Mouse (Mus musculus): ENCODE results near the gene Wt1. TPM values are rescaled to one million over a fixed set of nuclear protein-coding genes. Genes with fewer than 3 reads are reported as not detected.

Wt1 gene
- polyA plus RNA-seq, 1 experiment from 2014 or later = 5.6 TPM

GRCm38 (mm10) chr2:105153046-105153445, 26.7 kb downstream of the Wt1 start:
- no peaks in the 10 kb centered on the region for H3K27me3 ChIP-seq (ENCODE audit: low read depth, poor library complexity, severe bottlenecking)
- 85% methylated on average over 1 of the region's 1 CpGs for WGBS

GRCm38 (mm10) chr2:105160949-105161348, 34.6 kb downstream of the Wt1 start:
- no peak for DNase-seq (ENCODE audit: low spot score)
- no peak overlapping the region for H3K27ac ChIP-seq
- H3K36me3 ChIP-seq = no peaks in the 10 kb centered on the region
- H3K4me3 ChIP-seq = no peak overlapping the region
- no peaks in the 10 kb centered on the region for H3K4me1 ChIP-seq
- 84% methylated on average over 2 of the region's 2 CpGs for WGBS
- H3K27me3 ChIP-seq (ENCODE audit: low read depth, poor library complexity, severe bottlenecking) = no peaks in the 10 kb centered on the region
- no peaks in the 10 kb centered on the region for H3K9me3 ChIP-seq (replicated peaks)

More at GRCm38 (mm10) chr2:105153046-105153445, 26.7 kb downstream of the Wt1 start:
- H3K36me3 ChIP-seq = no peaks in the 10 kb centered on the region
- H3K4me1 ChIP-seq = no peaks in the 10 kb centered on the region
- DNase-seq (ENCODE audit: low spot score) = no peak
- no peaks in the 10 kb centered on the region for H3K9me3 ChIP-seq (replicated peaks)
- no peak overlapping the region for H3K4me3 ChIP-seq
- H3K27ac ChIP-seq = no peak overlapping the region

- no peak for DNase-seq (ENCODE audit: low spot score)
Observed at GRCm38 (mm10) chr2:105162763-105163162, 36.4 kb downstream of the Wt1 start.

GRCm38 (mm10) chr2:105168137-105168536, 41.8 kb downstream of the Wt1 start:
- 84% methylated on average over 3 of the region's 3 CpGs for WGBS
- DNase-seq (ENCODE audit: low spot score) = no peak
- H3K36me3 ChIP-seq = no peaks in the 10 kb centered on the region
- H3K4me1 ChIP-seq = no peaks in the 10 kb centered on the region
- no peaks in the 10 kb centered on the region for H3K9me3 ChIP-seq (replicated peaks)
- H3K27ac ChIP-seq = no peak overlapping the region
- H3K4me3 ChIP-seq = no peak overlapping the region
- no peaks in the 10 kb centered on the region for H3K27me3 ChIP-seq (ENCODE audit: low read depth, poor library complexity, severe bottlenecking)

More at GRCm38 (mm10) chr2:105162763-105163162, 36.4 kb downstream of the Wt1 start:
- Histone ChIP-seq H3K4me3 (no peak overlapping the region), H3K27me3 (ENCODE audit: low read depth, poor library complexity, severe bottlenecking) (no peaks in the 10 kb centered on the region), H3K27ac (no peak overlapping the region), H3K9me3 (replicated peaks) (no peaks in the 10 kb centered on the region), H3K4me1 (no peaks in the 10 kb centered on the region), H3K36me3 (no peaks in the 10 kb centered on the region)
- WGBS = 27% methylated on average over 4 of the region's 4 CpGs

GRCm38 (mm10) chr2:105174254-105174653, 47.9 kb downstream of the Wt1 start:
- DNase-seq (ENCODE audit: low spot score) = no peak
- Histone ChIP-seq H3K27ac (no peak overlapping the region), H3K9me3 (replicated peaks) (no peaks in the 10 kb centered on the region), H3K36me3 (no peaks in the 10 kb centered on the region), H3K27me3 (ENCODE audit: low read depth, poor library complexity, severe bottlenecking) (no peaks in the 10 kb centered on the region), H3K4me1 (no peaks in the 10 kb centered on the region), H3K4me3 (no peak overlapping the region)
- 84% methylated on average over 2 of the region's 2 CpGs for WGBS

GRCm38 (mm10) chr2:105178871-105179270, 52.5 kb downstream of the Wt1 start:
- H3K4me3 ChIP-seq = no peak overlapping the region
- DNase-seq (ENCODE audit: low spot score) = no peak
- no peak overlapping the region for H3K27ac ChIP-seq
- no peaks in the 10 kb centered on the region for H3K36me3 ChIP-seq
- H3K9me3 ChIP-seq (replicated peaks) = no peaks in the 10 kb centered on the region
- H3K27me3 ChIP-seq (ENCODE audit: low read depth, poor library complexity, severe bottlenecking) = 0 out of 2 replicates have a peak, but pooled peaks cover 4% of the 10 kb centered on the region
- WGBS = 90% methylated on average over 12 of the region's 12 CpGs
- no peaks in the 10 kb centered on the region for H3K4me1 ChIP-seq

- H3K9me3 ChIP-seq (replicated peaks) = no peaks in the 10 kb centered on the region
- H3K27ac ChIP-seq = no peak overlapping the region
- 0 out of 2 replicates have a peak, but pooled peaks cover 4% of the 10 kb centered on the region for H3K27me3 ChIP-seq (ENCODE audit: low read depth, poor library complexity, severe bottlenecking)
- peaks cover 4% of the 10 kb centered on the region; the same call in 1 of the 2 replicates for H3K4me1 ChIP-seq
- no peak for DNase-seq (ENCODE audit: low spot score)
- 67% methylated on average over 6 of the region's 6 CpGs for WGBS
- H3K36me3 ChIP-seq = no peaks in the 10 kb centered on the region
- no peak overlapping the region for H3K4me3 ChIP-seq
Observed at GRCm38 (mm10) chr2:105182501-105182900, 56.2 kb downstream of the Wt1 start.

- H3K27ac ChIP-seq = no peak overlapping the region
- no peak overlapping the region for H3K4me3 ChIP-seq
- WGBS = 93% methylated on average over 3 of the region's 3 CpGs
- H3K4me1 ChIP-seq = peaks cover 11% of the 10 kb centered on the region; the same call in 1 of the 2 replicates
- no peaks in the 10 kb centered on the region for H3K9me3 ChIP-seq (replicated peaks)
- DNase-seq (ENCODE audit: low spot score) = no peak
- no peaks in the 10 kb centered on the region for H3K36me3 ChIP-seq
- 0 out of 2 replicates have a peak, but pooled peaks cover 4% of the 10 kb centered on the region for H3K27me3 ChIP-seq (ENCODE audit: low read depth, poor library complexity, severe bottlenecking)
Observed at GRCm38 (mm10) chr2:105185140-105185539, 58.8 kb downstream of the Wt1 start.

- Histone ChIP-seq H3K4me3 (no peak overlapping the region), H3K4me1 (peaks cover 11% of the 10 kb centered on the region; the same call in 1 of the 2 replicates), H3K27ac (no peak overlapping the region), H3K27me3 (ENCODE audit: low read depth, poor library complexity, severe bottlenecking) (0 out of 2 replicates have a peak, but pooled peaks cover 4% of the 10 kb centered on the region), H3K9me3 (replicated peaks) (no peaks in the 10 kb centered on the region), H3K36me3 (no peaks in the 10 kb centered on the region)
- WGBS = 84% methylated on average over 13 of the region's 13 CpGs
- no peak for DNase-seq (ENCODE audit: low spot score)
Observed at GRCm38 (mm10) chr2:105185768-105186529, 59.6 kb downstream of the Wt1 start.

GRCm38 (mm10) chr2:105186591-105186990, 60.3 kb downstream of the Wt1 start:
- no peak overlapping the region for H3K27ac ChIP-seq
- H3K36me3 ChIP-seq = no peaks in the 10 kb centered on the region
- H3K9me3 ChIP-seq (replicated peaks) = no peaks in the 10 kb centered on the region
- DNase-seq (ENCODE audit: low spot score) = no peak
- 80% methylated on average over 5 of the region's 5 CpGs for WGBS
- peaks cover 11% of the 10 kb centered on the region; the same call in 1 of the 2 replicates for H3K4me1 ChIP-seq
- 0 out of 2 replicates have a peak, but pooled peaks cover 4% of the 10 kb centered on the region for H3K27me3 ChIP-seq (ENCODE audit: low read depth, poor library complexity, severe bottlenecking)
- H3K4me3 ChIP-seq = no peak overlapping the region

GRCm38 (mm10) chr2:105188182-105188581, 61.9 kb downstream of the Wt1 start:
- H3K36me3 ChIP-seq = no peaks in the 10 kb centered on the region
- no peak for DNase-seq (ENCODE audit: low spot score)
- no peak overlapping the region for H3K27ac ChIP-seq
- H3K4me3 ChIP-seq = no peak overlapping the region
- peaks cover 11% of the 10 kb centered on the region; the same call in 1 of the 2 replicates for H3K4me1 ChIP-seq
- H3K27me3 ChIP-seq (ENCODE audit: low read depth, poor library complexity, severe bottlenecking) = 0 out of 2 replicates have a peak, but pooled peaks cover 3% of the 10 kb centered on the region
- 77% methylated on average over 10 of the region's 10 CpGs for WGBS
- H3K9me3 ChIP-seq (replicated peaks) = no peaks in the 10 kb centered on the region

GRCm38 (mm10) chr2:105189352-105189751, 63.0 kb downstream of the Wt1 start:
- Histone ChIP-seq H3K27ac (no peak overlapping the region), H3K36me3 (no peaks in the 10 kb centered on the region), H3K9me3 (replicated peaks) (no peaks in the 10 kb centered on the region), H3K4me3 (no peak overlapping the region), H3K4me1 (peaks cover 11% of the 10 kb centered on the region; the same call in 1 of the 2 replicates), H3K27me3 (ENCODE audit: low read depth, poor library complexity, severe bottlenecking) (no peaks in the 10 kb centered on the region)
- no peak for DNase-seq (ENCODE audit: low spot score)
- 40% methylated on average over 5 of the region's 5 CpGs for WGBS

- WGBS = 5% methylated on average over 8 of the region's 8 CpGs
- H3K4me3 ChIP-seq = no peak overlapping the region
- DNase-seq (ENCODE audit: low spot score) = no peak
- H3K27ac ChIP-seq = no peak overlapping the region
- H3K36me3 ChIP-seq = no peaks in the 10 kb centered on the region
- H3K4me1 ChIP-seq = peaks cover 15% of the 10 kb centered on the region
- no peaks in the 10 kb centered on the region for H3K9me3 ChIP-seq (replicated peaks)
- H3K27me3 ChIP-seq (ENCODE audit: low read depth, poor library complexity, severe bottlenecking) = peaks cover 17% of the 10 kb centered on the region; the same call in 1 of the 2 replicates
Observed at GRCm38 (mm10) chr2:105200152-105200551, 73.8 kb downstream of the Wt1 start.
